In genomic region chr1:132317413-132317812, GRCm38 (mm10) we compare ENCODE assay signal across 9 mouse cellular contexts. TPM values are rescaled to one million over a fixed set of nuclear protein-coding genes. Genes with fewer than 3 reads are reported as not detected.
DNase-seq lines count a peak whose midpoint lies in the region; ATAC-seq and TF ChIP-seq lines count a peak whose summit lies in the region.
"Had no signal": no experiment of that assay in that cellular context is flagged by ENCODE, and none has a peak within 500 bp of the region (broad histone marks: within the 10 kb centered on the region; RNA-seq: fewer than 3 reads in every experiment).

No protein-coding gene starts in this region.

- DNase-seq in adrenal gland, postnatal 14 days: peak; percentile 67
- DNase-seq in adrenal gland, adult 8-10 months: no peak
- DNase-seq in brain, embryonic 14.5 days (ENCODE audit: low read depth): peak; percentile 89
- DNase-seq in lung, postnatal 14 days: peak; percentile 75
- no peak for DNase-seq in frontal cortex, postnatal 14 days (ENCODE audit: low spot score in 2 of 2)
- DNase-seq in cerebellum, adult 11 months: no peak
- no peak for DNase-seq in adrenal gland, postnatal 25 days

- peak; percentile 26 for ATAC-seq in inflammation-experienced regulatory T-cells, adult 6 months

- TF ChIP-seq POLR2A in brain, embryonic 14.5 days (IDR thresholded peaks at IDR 0.05; ENCODE audit: borderline replicate concordance, extremely low read depth, insufficient read depth, insufficient read length, poor library complexity, severe bottlenecking): no peak

- no peak for TF ChIP-seq CTCF in brain, embryonic 14.5 days (IDR thresholded peaks at IDR 0.05; ENCODE audit: borderline replicate concordance, extremely low read depth, insufficient read depth, insufficient read length)

RNA-seq across cellular contexts. Expression of gene Nuak2, which starts 1.5 kb away (rescaled TPM):
- 3.7 and 5.6 TPM in 2 replicates for total RNA-seq in adrenal gland, postnatal 14 days (2021)
- 10 to 100 TPM in 1 of 4 experiments, 1 to 10 TPM in 3; 3.8 to 11.9 (median 5.2) TPM for total RNA-seq in adrenal gland, adult 8-10 months (2022)
- 22.3 and 23.7 TPM in 2 replicates for polyA plus RNA-seq in brain, embryonic 14.5 days (2012; rRNA removed)
- polyA plus RNA-seq in inflammation-experienced regulatory T-cells, adult 6 months (2017; shearing (Covaris generic)): 1 to 10 TPM; 2.2 to 3.0 (median 2.6) TPM
- total RNA-seq in adrenal gland, postnatal 25 days (2021): 2.4 and 4.8 TPM in 2 replicates
- polyA plus RNA-seq: erythroblast, embryonic 14.5 days had no signal

RNA-seq across cellular contexts. Expression of gene Klhdc8a, which starts 19.0 kb away (rescaled TPM):
- total RNA-seq in adrenal gland, postnatal 14 days (2021): 64.1 and 71.4 TPM in 2 replicates
- total RNA-seq in adrenal gland, adult 8-10 months (2022): 100 to 1,000 TPM; 161 to 353 (median 258) TPM
- polyA plus RNA-seq in brain, embryonic 14.5 days (2012; rRNA removed): 5.7 and 8.1 TPM in 2 replicates
- polyA plus RNA-seq in inflammation-experienced regulatory T-cells, adult 6 months (2017; shearing (Covaris generic)): not detected
- 116 and 153 TPM in 2 replicates for total RNA-seq in adrenal gland, postnatal 25 days (2021)
- polyA plus RNA-seq: erythroblast, embryonic 14.5 days had no signal

Comparison
In these comparisons a context has a peak if more than half of its experiments do, and no peak if none do; other contexts are left out.
1. DNase-seq: peak in adrenal gland, postnatal 14 days (single experiment), brain, embryonic 14.5 days (single experiment) and lung, postnatal 14 days (single experiment); none in adrenal gland, adult 8-10 months (single experiment), frontal cortex, postnatal 14 days (0 of 2), cerebellum, adult 11 months (single experiment) and adrenal gland, postnatal 25 days (single experiment).